Mouse (Mus musculus): ENCODE measurements around the gene Cbs.

Cbs gene

DNA sequence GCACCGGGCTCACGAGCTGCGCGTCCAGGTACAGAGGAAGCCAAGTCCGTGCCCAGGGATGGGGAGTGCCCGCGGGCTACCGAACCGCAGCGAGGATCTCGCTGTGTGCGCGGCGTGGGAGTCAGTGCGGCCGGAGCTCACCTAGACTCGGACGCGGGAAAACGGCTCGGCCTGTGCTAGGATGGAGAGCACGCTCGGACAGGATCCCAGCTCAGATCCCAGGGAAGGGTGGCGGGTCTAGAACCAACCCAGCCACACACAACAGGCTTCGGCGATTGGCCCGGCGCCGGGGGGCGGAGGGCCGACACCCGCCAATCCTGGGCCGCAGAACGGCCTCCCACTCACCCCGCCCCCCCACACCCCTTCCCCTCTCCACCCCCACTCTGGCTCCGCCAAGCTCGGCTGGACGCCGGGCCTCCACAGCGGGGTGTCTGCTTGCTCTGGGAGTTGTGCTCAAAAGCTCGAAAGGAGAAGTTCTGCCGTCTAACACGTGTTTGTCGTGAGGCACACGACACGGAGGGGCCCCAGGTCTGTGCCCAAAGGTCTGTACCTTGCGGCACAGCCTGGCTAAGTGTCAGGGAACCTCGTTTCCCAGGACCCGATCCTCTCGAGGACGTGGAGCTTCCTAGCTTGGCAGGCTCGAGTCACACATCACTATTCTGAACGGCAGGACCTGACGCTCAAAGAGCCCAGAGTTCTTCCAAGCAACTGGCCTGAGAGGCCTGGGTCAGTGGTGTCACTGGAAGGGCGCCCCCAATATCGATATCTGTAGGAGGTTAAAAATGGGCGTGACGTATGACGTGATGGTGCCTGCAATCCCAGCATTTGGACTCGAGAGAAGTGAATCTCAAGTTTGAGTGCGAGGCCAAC is at the start of gene Cbs:
TSS of gene Cbs (minus strand) at position 297 of the 870 bp plus-strand sequence.
- peak; percentile 26 for DNase-seq

DNA sequence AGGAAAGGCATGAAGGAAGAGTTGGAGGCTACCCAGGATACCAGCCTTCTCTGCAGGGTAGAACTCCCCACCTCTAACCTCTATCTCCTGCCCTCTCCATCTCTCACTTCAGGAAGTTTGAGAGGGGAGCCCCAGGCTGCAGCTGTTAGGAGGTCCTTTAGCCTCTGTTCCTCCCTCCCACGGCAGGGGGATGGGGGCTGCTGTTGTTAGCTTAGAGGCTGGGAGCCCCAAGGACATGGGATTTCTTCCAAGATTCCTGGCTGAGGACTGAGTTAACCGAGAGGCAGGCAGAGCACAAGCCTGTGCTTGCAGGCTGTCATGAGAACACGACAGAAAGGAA is 49.2 kb upstream of the Cbs start:
- no peak for DNase-seq

DNA sequence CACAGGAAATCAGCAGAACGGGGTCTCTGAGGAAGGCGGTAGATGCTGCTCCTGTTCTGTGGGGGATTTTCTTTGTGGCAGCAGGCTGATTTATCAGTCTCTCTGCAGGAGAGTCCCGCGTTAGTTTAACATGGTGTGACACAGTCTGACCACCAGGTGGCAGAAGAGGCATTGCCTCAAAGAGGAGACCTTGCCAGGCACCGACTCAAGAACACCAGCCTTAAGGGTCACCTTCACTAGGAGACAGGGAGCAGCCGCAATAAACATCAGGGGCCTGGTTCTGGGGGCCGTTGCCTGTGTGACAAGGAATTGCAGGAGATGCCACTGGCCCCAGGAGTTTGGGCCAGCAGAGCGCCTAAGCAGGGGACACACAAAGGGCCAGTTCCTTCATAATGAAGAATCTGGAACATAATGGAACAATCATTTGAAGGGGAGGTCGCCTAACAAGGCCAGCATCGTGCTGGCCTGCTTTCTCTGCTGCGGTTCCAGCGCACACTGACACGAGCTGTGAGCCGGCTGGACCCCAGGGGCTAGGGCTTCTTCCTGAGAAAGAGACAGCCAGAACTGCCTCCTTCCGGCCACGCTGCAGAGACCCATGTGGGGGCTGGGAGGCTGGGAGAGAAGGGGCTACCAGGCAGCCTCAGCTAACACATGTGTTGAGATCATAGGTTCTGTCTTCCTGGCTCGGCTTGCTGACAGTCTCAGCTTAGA is 48.6 kb upstream of the Cbs start:
- DNase-seq = peak; percentile 71

DNA sequence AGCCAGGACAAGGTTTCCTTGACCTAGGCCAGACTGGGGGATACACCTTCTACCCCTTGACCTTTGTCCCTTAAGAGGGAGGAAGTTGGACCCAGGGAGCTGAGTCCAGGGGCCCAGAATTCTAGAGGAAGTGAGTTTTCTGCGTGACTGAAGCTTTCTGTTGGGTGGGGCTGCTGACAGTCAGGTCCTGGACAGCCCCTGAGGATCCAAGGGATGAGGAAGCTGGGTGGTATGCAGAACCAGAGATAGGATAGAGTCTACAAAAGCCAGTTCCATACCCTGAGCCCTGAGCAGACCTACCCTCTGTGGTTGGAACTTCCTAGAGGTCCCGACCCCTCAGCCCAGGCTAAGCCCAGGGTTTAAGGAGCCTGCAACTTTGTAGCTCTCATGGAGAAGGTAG is 43.4 kb upstream of the Cbs start:
- no peak for DNase-seq

DNA sequence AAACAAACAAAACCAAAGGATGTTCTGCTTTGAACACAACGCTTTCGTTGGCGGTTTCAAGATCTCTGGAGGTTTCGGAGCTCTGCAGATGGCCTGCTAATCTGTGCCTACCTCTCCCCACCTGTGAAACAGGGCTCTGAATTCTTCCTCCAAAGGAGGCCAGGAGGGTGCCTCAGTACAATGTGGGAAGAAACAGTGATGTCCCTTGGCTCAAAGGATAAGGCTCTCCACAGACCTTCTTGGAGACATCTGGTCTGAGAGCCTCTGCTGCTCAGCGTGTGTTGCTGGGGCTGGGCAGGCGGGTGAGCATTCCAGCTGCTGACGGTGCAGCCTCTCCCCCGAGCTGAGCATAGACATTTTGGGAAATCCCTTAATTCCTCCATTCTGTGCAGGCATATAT is 40.5 kb upstream of the Cbs start, which contains the start of gene Cryaa:
TSS of gene Cryaa (plus strand) at position 301 of the 400 bp plus-strand sequence.
- DNase-seq = no peak

DNA sequence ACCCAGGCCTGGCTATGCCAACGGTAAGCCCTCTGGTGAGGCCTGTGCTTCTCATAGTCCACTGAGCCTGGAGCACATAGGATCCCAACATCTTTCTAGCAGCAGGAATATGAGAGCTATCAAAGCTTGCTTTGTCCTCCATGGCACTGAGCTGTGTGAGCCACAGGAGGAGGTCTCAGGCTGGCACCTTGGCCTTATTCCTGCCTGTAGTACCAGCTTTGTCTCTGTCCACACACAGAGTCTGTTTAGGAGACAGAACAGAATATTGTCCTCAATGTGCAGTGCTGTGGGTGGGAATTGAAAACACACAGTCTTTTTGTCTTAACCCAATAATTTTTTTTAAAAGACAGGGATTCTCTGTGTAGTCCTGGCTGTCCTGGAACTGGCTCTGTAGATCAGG is 37.4 kb upstream of the Cbs start:
- no peak for DNase-seq

DNA sequence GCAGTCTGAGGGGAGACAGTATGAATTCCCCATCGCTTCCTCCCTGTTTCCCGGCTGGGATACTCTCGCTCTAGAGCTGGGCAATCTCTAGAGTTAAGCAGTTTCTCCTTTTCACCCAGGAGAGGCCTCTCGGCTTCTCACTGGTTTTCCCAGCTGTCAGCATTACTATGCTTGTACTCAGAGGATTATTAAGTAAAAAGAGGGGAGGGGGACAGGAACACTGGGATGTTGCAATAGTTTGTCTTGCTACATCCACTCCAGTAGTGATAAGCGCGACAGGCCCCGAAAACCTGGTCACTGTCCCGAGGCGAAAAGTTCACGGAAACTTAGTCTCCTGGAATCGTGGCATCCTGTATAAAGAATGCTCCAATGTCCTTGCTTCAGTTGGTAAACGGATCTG is 35.2 kb upstream of the Cbs start:
- DNase-seq = no peak

DNA sequence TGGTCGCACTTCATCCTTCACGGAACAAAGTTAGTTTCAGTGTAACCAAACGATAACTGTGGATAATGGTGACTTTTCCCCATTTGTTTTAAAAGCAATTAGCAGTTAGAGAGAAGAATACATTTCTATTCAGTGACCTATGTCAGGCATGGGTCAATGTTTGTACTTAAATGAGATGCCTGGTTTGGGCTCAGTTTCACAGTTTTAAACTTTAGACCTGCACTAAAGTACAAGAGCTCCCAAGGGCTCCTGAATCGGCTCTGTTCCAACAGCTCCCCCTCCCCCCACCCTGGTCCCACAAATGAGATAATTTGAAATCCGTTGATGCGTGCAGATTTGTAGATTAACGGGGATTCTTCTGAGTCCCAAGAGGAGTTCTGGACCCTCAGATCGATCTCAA is 34.7 kb upstream of the Cbs start:
- no peak for DNase-seq

DNA sequence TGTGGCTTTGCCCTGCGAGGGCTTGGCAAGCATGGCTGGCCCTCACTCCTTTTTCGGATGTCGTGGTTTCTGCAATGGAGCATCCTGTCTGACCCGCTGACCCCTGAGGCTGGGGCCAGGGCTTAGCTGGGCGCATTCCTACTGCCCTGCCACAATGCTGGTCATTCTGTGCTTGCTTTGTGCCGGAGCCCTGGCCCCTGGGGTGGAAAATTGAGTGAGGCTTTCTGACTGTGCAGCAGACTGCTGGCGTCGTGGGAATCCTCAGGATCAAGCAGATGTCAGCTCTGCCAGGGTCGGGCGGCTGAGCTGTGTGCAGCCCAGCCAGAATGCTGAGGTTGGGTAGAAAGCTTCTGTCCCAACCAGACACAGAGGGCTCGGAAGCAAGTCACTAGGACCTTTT is 33.1 kb upstream of the Cbs start:
- DNase-seq = no peak

DNA sequence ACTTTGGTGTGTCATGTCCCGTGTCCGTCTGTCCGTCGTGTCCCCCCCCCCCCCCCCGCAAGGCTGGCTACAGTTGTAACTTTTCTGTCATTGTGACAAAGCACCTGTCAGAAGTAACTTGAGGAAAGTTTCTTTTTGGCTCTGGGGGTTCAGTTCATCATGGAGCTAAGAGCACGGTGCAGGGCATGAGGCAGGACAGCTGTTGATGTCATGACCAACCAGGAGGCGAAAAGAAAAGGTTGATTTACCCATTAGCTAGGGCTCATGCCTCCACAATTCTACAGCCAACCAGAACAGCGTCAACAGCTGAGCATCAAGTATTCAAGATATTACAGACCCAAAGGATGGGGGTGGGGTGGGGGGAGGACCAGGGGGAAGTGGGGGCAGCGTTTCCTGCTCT is 31.3 kb upstream of the Cbs start:
- DNase-seq = no peak

DNA sequence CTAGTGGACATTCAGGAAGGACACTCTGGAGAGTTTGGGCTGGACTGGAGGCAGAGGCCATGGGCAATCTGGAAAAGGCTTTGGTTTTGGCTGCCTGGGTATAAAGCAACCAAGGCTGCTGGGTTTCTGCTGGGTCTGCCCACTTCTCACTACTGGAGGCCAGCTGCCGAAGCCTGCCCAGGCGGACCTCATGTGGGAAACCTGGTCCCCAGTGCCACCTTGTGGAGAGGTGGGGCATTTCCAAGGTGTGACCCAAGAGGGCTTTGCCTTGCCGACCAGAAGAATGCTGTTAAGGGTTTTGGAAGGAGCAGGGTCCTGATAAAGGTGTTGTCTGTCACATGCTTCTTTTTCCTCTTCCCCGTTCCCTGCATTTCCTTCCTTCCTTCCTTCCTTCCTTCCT is 27.7 kb upstream of the Cbs start:
- DNase-seq = peak; percentile 66

DNA sequence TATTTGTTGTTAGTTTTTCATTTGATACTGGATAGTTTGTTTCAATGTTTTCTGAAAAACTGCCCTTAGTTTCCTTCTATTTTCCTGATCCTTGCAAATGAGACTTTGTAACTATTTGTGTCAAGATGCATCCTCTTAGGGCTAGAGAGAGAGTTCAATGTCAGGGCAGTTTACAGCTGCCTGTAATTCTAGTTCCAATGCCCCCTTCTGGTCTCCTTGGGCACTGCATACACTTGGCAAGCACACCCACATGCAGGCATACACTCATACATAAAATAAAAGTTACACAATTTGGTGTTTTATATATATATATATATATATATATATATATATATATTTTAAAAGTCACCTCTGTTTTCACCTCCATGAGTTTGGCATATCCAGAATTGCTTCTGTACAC is 25.8 kb upstream of the Cbs start:
- no peak for DNase-seq

DNA sequence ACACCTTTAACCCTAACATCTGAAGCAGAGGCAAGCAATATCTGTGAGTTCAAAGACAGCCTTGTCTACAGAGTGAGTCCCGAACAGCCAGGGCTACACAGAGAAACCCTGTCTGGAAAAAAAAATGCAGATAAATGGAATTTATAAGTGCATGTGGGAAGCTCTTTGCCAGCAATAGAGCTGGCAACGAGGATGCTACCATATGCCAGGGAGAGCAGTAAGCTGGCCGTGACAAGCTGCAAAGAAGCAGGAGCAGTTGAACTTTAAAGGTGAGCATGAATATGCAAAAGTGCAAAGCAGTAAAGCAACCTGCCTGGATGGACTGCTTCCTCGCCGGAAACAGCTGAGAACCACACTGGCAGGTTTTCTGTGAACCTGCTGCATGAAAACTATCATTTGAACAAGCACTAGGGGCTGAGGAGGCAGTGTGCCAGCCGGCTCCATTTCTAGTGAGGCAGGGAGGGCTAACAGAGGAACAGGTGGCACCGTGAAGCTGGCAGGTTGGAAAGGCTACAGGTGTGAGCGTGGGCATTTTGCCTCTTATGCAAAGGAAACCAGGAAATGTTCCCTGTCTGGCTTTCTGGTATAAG is 23.7 kb upstream of the Cbs start:
- DNase-seq = peak; percentile 52

DNA sequence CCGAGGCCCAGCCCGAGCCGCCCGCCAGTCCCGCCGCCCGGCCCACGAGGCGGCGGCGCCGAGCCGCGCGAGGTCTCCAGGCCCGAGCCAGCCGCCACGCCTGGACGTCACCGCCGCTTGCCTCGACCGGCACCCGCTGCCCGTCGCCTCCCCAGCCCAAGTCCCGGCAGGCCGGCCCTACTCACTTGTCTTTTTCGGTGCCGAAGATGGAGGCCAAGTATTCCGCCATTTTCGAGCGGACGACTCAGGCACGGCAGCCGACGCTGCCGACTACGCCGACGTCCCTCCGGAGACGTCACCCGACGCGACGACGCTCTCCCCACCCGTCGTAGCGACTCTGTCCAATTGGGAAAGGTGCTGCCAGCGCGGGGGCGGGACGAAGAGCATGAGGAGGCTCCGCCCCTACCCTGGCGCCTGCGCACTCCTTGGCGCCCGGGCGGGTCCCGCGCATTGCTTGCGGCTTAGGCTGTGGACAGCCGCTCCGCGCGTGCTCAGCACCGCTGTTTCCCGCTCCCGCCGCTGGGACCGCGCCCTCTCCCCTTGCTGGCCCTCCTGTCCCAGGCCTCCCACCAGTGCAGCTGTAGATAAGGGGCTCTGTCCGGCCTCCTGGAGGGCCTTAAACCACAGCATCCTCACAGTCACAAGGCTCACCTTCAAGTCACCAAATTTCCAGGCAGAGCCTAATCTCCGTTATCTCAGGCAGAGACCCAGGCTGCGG is 21.6 kb upstream of the Cbs start, which contains the start of gene U2af1:
TSS of gene U2af1 (minus strand) at position 425 of the 718 bp plus-strand sequence.
- peak; percentile 98 for DNase-seq

DNA sequence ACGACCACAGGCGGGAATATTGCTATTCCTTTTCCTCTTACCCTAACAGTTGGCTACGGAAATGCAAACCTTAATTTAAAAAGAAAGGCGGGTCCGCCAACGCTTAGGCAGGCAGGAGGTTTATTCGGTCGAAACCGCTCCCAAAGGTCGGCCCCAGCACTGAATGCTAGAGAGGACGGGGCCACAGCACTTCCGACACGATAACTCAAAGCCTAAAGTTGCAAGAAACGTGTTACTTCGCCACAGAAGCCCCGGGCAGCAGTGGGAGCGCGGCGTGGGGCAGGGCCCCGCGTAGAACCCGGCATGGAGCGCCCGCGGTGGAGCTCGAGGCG is 21.1 kb upstream of the Cbs start:
- DNase-seq = no peak

DNA sequence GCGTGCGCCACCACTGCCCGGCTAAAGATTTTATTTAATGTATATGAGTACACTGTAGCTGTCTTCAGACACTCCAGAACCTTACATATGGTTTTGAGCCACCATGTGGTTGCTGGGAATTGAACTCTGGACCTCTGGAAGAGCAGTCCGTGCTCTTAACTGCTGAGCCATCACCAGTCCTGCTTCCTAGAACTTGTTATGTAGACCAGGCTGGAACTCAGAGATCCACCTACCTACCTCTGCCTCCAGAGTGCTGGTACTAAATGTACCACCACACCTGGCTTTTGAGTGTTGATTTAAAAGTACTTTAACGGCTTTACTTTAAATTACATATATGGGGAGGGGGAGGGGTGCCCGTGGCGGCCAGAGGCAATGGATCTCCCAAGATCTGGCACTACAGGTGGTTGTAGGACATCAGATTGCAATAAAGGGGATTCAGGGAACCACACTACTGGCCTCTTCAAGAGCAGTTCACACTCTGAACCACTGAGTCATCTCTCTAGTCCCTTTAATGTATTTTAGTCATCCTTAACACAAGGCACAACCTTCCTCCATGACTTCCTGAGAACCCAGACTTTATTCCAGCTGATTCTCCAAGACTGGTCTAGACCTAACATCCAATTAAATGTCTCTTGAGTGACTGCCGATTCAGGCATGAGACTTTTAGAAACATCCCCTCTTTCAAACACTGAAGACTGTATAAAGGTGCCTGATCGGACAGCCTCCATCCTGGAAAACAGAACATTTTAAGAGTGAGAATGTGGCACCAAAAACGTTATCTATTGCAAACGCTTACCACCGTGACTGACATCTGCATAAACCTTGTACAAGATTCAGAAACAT is 20.3 kb upstream of the Cbs start:
- DNase-seq = no peak

DNA sequence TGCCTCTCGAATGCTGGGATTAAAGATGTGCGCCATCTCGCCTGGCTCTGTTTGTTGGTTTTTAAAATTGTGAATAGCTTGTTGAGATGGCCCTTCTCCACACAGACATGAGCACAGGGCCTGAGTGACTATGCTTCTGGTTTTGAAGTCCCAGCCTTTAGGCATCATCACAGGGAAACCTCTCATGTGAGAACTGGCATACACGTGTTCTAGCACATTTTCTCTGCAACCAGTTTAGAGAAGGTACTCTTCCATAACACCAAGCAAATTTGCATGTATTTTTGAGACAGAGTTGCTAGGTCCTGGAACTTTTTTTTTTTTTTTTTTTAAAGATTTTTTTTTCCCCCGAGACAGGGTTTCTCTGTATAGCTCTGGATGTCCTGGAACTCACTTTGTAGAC is 19.6 kb upstream of the Cbs start:
- no peak for DNase-seq

DNA sequence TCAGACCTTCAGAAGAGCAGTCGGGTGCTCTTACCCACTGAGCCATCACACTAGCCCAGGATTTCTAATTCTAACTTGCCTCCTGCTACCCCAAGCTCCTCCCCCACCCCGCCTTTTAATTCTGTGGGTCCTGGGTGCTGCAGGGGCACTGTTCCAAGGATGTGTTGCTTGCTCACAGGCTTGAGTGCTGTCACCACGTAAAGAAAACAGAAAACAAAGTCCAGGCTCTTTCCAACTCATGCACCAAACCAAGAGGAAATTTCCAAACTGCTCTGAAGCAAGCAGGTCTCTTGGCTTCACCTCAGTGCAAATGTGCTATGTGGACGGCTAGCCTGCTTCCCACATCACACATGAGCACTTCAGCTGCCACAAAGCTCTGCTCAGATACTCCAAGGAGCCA is 18.3 kb upstream of the Cbs start:
- DNase-seq = no peak

DNA sequence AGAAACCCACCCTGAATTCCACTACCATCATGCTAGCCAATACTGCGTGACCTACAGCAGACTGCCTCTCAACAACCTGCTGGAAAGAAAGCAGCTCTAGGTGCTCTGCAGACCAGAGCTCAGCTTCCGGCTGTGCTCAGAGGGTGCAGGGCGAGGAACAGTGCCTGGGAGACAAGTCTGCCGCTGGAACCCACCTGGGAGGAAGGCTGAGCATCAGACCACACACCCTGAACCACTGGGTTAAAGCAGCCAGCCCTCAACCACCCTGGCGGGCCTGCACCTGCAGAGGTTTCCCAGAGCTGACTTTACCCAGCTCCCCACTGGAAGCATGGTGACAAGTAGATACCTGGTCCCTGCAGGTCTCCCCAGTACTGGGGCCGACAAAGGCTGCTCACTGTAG is 16.2 kb upstream of the Cbs start:
- DNase-seq = no peak

DNA sequence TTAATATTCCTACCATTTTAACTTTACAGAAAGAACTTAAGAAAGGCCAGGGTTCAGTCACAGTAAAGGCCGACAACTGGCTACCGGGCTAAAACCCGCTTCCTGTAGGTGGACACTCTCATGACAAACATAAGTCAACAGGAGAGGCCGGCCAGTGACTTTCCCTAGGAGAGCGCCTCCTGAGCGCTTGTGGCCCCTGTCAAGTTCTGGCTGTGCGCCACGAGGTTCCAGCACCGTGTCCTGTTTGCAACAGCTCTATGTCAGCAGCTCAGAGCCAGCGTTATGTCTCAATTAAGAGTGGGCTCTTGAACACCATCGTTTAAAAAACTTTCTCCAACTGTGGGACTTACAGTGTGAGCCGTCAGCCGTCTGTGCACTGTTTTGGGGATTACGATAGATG is 15.1 kb upstream of the Cbs start:
- DNase-seq = no peak

DNA sequence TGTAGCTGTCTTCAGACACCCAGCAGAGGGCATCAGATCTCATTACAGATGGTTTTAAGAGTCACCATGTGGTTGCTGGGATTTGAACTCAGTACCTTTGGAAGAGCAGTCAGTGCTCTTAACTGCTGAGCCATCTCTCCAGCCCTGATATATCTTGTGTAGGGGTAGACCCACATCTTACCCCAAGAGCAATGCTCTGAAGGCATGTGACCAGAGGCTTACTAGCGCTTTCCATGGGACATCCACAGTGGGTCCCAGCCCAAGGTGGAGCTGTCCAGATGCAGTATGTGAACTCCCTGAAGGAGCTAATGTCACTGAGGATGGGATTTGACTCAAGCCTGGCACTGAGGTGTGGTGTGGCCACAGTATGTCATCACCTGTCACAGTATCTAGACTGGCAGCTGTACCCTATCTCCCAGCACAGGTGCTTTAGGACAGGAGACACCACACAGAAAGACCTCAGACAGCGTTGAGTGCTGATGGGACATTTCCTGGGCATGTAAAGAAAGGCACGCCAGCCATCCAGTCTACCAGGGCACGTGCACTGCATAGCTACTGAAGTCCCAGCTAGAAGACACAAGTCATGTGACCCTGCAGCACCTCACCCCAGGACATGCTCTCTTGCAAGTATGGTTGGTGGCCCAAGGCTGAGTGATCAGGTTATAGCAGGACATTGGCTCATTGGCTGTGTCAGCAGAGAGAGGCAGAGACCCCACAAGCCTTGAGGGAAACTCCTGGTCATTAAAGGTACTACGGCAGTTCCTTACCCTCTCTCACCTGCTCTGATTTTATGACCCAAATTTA is 9.4 kb upstream of the Cbs start:
- no peak for DNase-seq

DNA sequence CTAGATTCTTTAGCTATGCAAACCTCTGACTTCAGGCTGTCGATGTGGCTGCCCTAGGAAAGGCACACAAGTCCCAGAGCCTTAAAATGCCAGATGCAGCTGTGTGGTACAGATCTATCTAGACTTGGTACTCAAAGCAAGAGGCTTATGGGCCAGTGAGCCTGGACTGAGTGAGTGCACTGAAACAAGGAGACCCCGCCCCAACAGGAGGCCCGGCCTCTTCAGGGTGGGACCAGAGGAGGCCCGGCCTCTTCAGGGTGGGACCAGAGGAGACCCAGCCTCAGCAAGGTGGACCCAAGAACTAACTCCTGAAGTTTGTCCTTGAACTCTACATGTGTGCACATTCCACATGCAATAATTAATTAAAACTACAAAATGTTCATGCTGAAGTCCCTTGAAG is 5.9 kb upstream of the Cbs start:
- DNase-seq = no peak

Data from cerebellum, adult 11 months (tissue).